ENCODE assay signal across 30 mouse cellular contexts in the genomic region with DNA sequence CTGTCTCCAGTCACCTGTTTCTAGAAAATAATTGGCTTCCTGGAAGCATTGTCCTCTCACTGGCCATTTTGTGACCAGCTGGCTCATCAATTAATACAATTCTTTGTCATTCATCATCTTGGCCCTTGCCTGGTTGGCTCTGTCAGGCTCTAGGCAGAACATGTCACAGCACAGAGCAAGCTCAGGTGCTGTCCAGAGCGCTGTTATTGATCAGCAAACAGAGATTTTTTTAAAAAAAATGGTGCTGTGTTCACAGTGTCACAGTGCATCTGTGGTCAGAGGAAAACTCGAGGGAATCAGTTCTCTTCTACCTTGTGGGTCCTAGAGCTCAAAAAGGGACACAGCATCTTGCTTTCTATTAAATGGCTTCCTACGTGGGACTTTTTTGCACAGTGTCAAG. TPM values are rescaled to one million over a fixed set of nuclear protein-coding genes. Genes with fewer than 3 reads are reported as not detected.
DNase-seq lines count a peak whose midpoint lies in the region; ATAC-seq and TF ChIP-seq lines count a peak whose summit lies in the region.
"Had no signal": no experiment of that assay in that cellular context is flagged by ENCODE, and none has a peak within 500 bp of the region (broad histone marks: within the 10 kb centered on the region; RNA-seq: fewer than 3 reads in every experiment).

No protein-coding gene starts in this region.

- H3K4me2 ChIP-seq in heart, embryonic 12.5 days, result no peak overlapping the region
- H3K4me2 ChIP-seq in liver, embryonic 11.5 days, result no peak overlapping the region
- H3K4me2 ChIP-seq in liver, postnatal 0 days (ENCODE audit: low read depth, low read length), result no peak overlapping the region
- no peak overlapping the region for H3K4me2 ChIP-seq in liver, embryonic 12.5 days
- H3K4me2 ChIP-seq: embryonic facial prominence, embryonic 13.5 days; embryonic facial prominence, embryonic 15.5 days; forebrain, embryonic 12.5 days had no signal

- no peak for TF ChIP-seq POLR2A in liver, adult 2 months (IDR thresholded peaks at IDR 0.05; ENCODE audit: extremely low read depth, insufficient read depth, low read length)

- no peaks in the 10 kb centered on the region for H3K36me3 ChIP-seq in heart, embryonic 12.5 days
- H3K36me3 ChIP-seq in liver, adult 2 months (ENCODE audit: control insufficient read depth, insufficient read depth, low read length), result no peaks in the 10 kb centered on the region
- H3K36me3 ChIP-seq in liver, embryonic 11.5 days (ENCODE audit: control insufficient read depth, insufficient read depth, low read length), result no peaks in the 10 kb centered on the region
- no peaks in the 10 kb centered on the region for H3K36me3 ChIP-seq in liver, postnatal 0 days (replicated peaks; ENCODE audit: insufficient read depth, low read length)
- no peaks in the 10 kb centered on the region for H3K36me3 ChIP-seq in liver, embryonic 12.5 days
- H3K36me3 ChIP-seq: embryonic facial prominence, embryonic 13.5 days; embryonic facial prominence, embryonic 15.5 days had no signal

- no peaks in the 10 kb centered on the region for H3K9me3 ChIP-seq in heart, embryonic 12.5 days (replicated peaks)
- no peaks in the 10 kb centered on the region for H3K9me3 ChIP-seq in liver, embryonic 11.5 days (ENCODE audit: control insufficient read depth, low read length)
- H3K9me3 ChIP-seq in liver, postnatal 0 days (ENCODE audit: low read length), result no peaks in the 10 kb centered on the region
- H3K9me3 ChIP-seq in liver, embryonic 12.5 days (replicated peaks), result no peaks in the 10 kb centered on the region
- H3K9me3 ChIP-seq: embryonic facial prominence, embryonic 13.5 days; embryonic facial prominence, embryonic 15.5 days; forebrain, embryonic 10.5 days; forebrain, embryonic 12.5 days had no signal

- H3K9ac ChIP-seq in heart, embryonic 12.5 days, result no peak overlapping the region
- H3K9ac ChIP-seq in liver, adult 2 months (ENCODE audit: low read depth, low read length), result no peak overlapping the region
- H3K9ac ChIP-seq in liver, embryonic 11.5 days (ENCODE audit: low read depth, low read length), result no peak overlapping the region
- H3K9ac ChIP-seq in liver, postnatal 0 days (replicated peaks), result no peak overlapping the region
- H3K9ac ChIP-seq in liver, embryonic 12.5 days, result no peak overlapping the region
- H3K9ac ChIP-seq: embryonic facial prominence, embryonic 13.5 days; embryonic facial prominence, embryonic 15.5 days; forebrain, embryonic 12.5 days had no signal

- ATAC-seq in heart, embryonic 12.5 days (ENCODE audit: insufficient number of reproducible peaks, low FRiP score), result no peak
- ATAC-seq in liver, embryonic 11.5 days (replicated peaks; ENCODE audit: low FRiP score), result no peak
- ATAC-seq in liver, postnatal 0 days, result peak; percentile 86
- ATAC-seq in liver, embryonic 12.5 days, result no peak
- ATAC-seq: forebrain, embryonic 14.5 days; forebrain, embryonic 16.5 days had no signal

- H3K4me3 ChIP-seq in heart, embryonic 12.5 days, result no peak overlapping the region
- no peak overlapping the region for H3K4me3 ChIP-seq in liver, adult 2 months (ENCODE audit: insufficient read depth, low read depth, low read length)
- H3K4me3 ChIP-seq in liver, embryonic 11.5 days (ENCODE audit: low read depth, low read length), result no peak overlapping the region
- H3K4me3 ChIP-seq in liver, postnatal 0 days (ENCODE audit: low read depth, low read length), result no peak overlapping the region
- no peak overlapping the region for H3K4me3 ChIP-seq in liver, embryonic 12.5 days
- H3K4me3 ChIP-seq: embryonic facial prominence, embryonic 13.5 days; embryonic facial prominence, embryonic 15.5 days; erythroblast, embryonic 14.5 days; forebrain, embryonic 10.5 days; forebrain, embryonic 12.5 days had no signal

- no peak for TF ChIP-seq EP300 in liver, postnatal 0 days (IDR thresholded peaks at IDR 0.05; ENCODE audit: low read depth)

- DNase-seq in heart, adult 11 months, result peak; percentile 57
- DNase-seq in liver, adult 2 months (ENCODE audit: extremely low read depth, low read depth, low spot score), result peak; percentile 63
- DNase-seq in liver, embryonic 11.5 days (ENCODE audit: low spot score), result no peak
- no peak for DNase-seq in liver, postnatal 0 days
- DNase-seq: adrenal gland, adult 8-10 months; adrenal gland, postnatal 25 days; cerebellum, adult 11 months; cerebellum, adult 18-20 months; cerebellum, adult 8-10 months; cerebellum, adult 9-11 months; cerebellum, postnatal 14 days; cerebellum, postnatal 36 days; embryo, embryonic 11 days had no signal

- WGBS in heart, embryonic 12.5 days, result 70% methylated on average over 3 of the region's 3 CpGs
- WGBS in liver, adult 2 months, result 20% methylated on average over 3 of the region's 3 CpGs
- 59% methylated on average over 3 of the region's 3 CpGs for WGBS in liver, embryonic 11.5 days
- WGBS in liver, postnatal 0 days (ENCODE audit: insufficient replicate concordance), result 50% methylated on average over 3 of the region's 3 CpGs
- 47% methylated on average over 3 of the region's 3 CpGs for WGBS in liver, embryonic 12.5 days (ENCODE audit: insufficient replicate concordance)

- TF ChIP-seq CTCF in liver, adult 2 months (IDR thresholded peaks at IDR 0.05; ENCODE audit: low read depth, low read length), result no peak
- no peak for TF ChIP-seq CTCF in liver, postnatal 0 days (IDR thresholded peaks at IDR 0.05; ENCODE audit: low read depth)

- H3K4me1 ChIP-seq in heart, embryonic 12.5 days (replicated peaks), result peaks cover 8% of the 10 kb centered on the region; the same call in 1 of the 2 replicates
- H3K4me1 ChIP-seq in liver, adult 2 months (ENCODE audit: control insufficient read depth, insufficient read depth, low read length), result peaks cover 1% of the 10 kb centered on the region; the same call in 1 of the 2 replicates
- no peaks in the 10 kb centered on the region for H3K4me1 ChIP-seq in liver, embryonic 11.5 days (replicated peaks; ENCODE audit: control insufficient read depth, insufficient read depth, low read length)
- H3K4me1 ChIP-seq in liver, postnatal 0 days (ENCODE audit: insufficient read depth), result 0 out of 2 replicates have a peak, but pooled peaks cover 3% of the 10 kb centered on the region
- H3K4me1 ChIP-seq in liver, embryonic 12.5 days, result no peaks in the 10 kb centered on the region
- H3K4me1 ChIP-seq: embryonic facial prominence, embryonic 13.5 days; forebrain, embryonic 10.5 days; forebrain, embryonic 12.5 days had no signal

- 0 out of 2 replicates have a peak, but pooled peaks cover 3% of the 10 kb centered on the region for H3K27me3 ChIP-seq in heart, embryonic 12.5 days (replicated peaks)
- no peaks in the 10 kb centered on the region for H3K27me3 ChIP-seq in liver, adult 2 months (ENCODE audit: control insufficient read depth, insufficient read depth, low read length)
- H3K27me3 ChIP-seq in liver, embryonic 11.5 days (replicated peaks; ENCODE audit: control insufficient read depth, insufficient read depth, low read length), result no peaks in the 10 kb centered on the region
- no peaks in the 10 kb centered on the region for H3K27me3 ChIP-seq in liver, postnatal 0 days (ENCODE audit: insufficient read depth, low read length)
- no peaks in the 10 kb centered on the region for H3K27me3 ChIP-seq in liver, embryonic 12.5 days (replicated peaks)
- H3K27me3 ChIP-seq: embryonic facial prominence, embryonic 13.5 days; embryonic facial prominence, embryonic 15.5 days; forebrain, embryonic 12.5 days had no signal

- H3K79me2 ChIP-seq in liver, adult 2 months (ENCODE audit: control insufficient read depth, insufficient read depth, low read length), result no peaks in the 10 kb centered on the region

- H3K27ac ChIP-seq in heart, embryonic 12.5 days (ENCODE audit: poor library complexity, severe bottlenecking), result no peak overlapping the region
- H3K27ac ChIP-seq in liver, adult 2 months (replicated peaks; ENCODE audit: insufficient read depth, low read depth, low read length), result no peak overlapping the region
- H3K27ac ChIP-seq in liver, embryonic 11.5 days (ENCODE audit: low read depth, low read length), result no peak overlapping the region
- no peak overlapping the region for H3K27ac ChIP-seq in liver, postnatal 0 days (ENCODE audit: low read depth)
- H3K27ac ChIP-seq in liver, embryonic 12.5 days, result no peak overlapping the region
- H3K27ac ChIP-seq: embryonic facial prominence, embryonic 13.5 days; embryonic facial prominence, embryonic 15.5 days; forebrain, embryonic 10.5 days; forebrain, embryonic 12.5 days had no signal

RNA-seq across cellular contexts. Expression of gene Plxnb1, which starts 30.3 kb away (rescaled TPM):
- polyA plus RNA-seq in heart, embryonic 12.5 days (2016; fragmentation: Nextera tagmentation; extraction: Ambion mirVana), result 11.1 and 11.7 TPM in 2 replicates
- total RNA-seq in liver, adult 2 months (2014; rRNA removed), result 10.9 and 17.9 TPM in 2 replicates
- 15.4 and 26.5 TPM in 2 replicates for polyA plus RNA-seq in liver, adult 2 months (2012; rRNA removed)
- polyA plus RNA-seq in liver, embryonic 11.5 days (2014; fragmentation: Nextera tagmentation; extraction: Ambion mirVana), result 5.8 and 7.4 TPM in 2 replicates
- polyA plus RNA-seq in liver, postnatal 0 days (2015; fragmentation: Nextera tagmentation; extraction: Ambion mirVana), result 1.9 and 2.2 TPM in 2 replicates
- 4.9 TPM in 2 replicates for polyA plus RNA-seq in liver, embryonic 12.5 days (2016; fragmentation: Nextera tagmentation; extraction: Ambion mirVana)
- total RNA-seq: MEL had no signal

RNA-seq across cellular contexts. Expression of gene Fbxw21, which starts 36.4 kb away (rescaled TPM):
- not detected in 2 replicates for polyA plus RNA-seq in heart, embryonic 12.5 days (2016; fragmentation: Nextera tagmentation; extraction: Ambion mirVana)
- total RNA-seq in liver, adult 2 months (2014; rRNA removed), result not detected in 2 replicates
- polyA plus RNA-seq in liver, adult 2 months (2012; rRNA removed), result not detected in 2 replicates
- 0.08 TPM in 1 of 2 replicates, not detected in the other for polyA plus RNA-seq in liver, embryonic 11.5 days (2014; fragmentation: Nextera tagmentation; extraction: Ambion mirVana)
- not detected in 2 replicates for polyA plus RNA-seq in liver, postnatal 0 days (2015; fragmentation: Nextera tagmentation; extraction: Ambion mirVana)
- not detected in 2 replicates for polyA plus RNA-seq in liver, embryonic 12.5 days (2016; fragmentation: Nextera tagmentation; extraction: Ambion mirVana)
- total RNA-seq: adrenal gland, adult 18-20 months; adrenal gland, adult 8-10 months; adrenal gland, postnatal 25 days; adrenal gland, postnatal 4 days; common myeloid progenitor, adult 5-6 weeks; ES-E14; MEL had no signal
- polyA plus RNA-seq: brain, embryonic 14.5 days; C2C12; embryonic facial prominence, embryonic 11.5 days; embryonic facial prominence, embryonic 13.5 days; embryonic facial prominence, embryonic 15.5 days; erythroblast, embryonic 14.5 days; forebrain, embryonic 10.5 days; forebrain, embryonic 12.5 days; forebrain, embryonic 14.5 days; forebrain, embryonic 16.5 days had no signal

RNA-seq across cellular contexts. Expression of gene Tma7, which starts 43.1 kb away (rescaled TPM):
- polyA plus RNA-seq in heart, embryonic 12.5 days (2016; fragmentation: Nextera tagmentation; extraction: Ambion mirVana), result 715 and 742 TPM in 2 replicates
- total RNA-seq in liver, adult 2 months (2014; rRNA removed), result 53.4 and 54.7 TPM in 2 replicates
- polyA plus RNA-seq in liver, adult 2 months (2012; rRNA removed), result 23.3 and 24.4 TPM in 2 replicates
- polyA plus RNA-seq in liver, embryonic 11.5 days (2014; fragmentation: Nextera tagmentation; extraction: Ambion mirVana), result 716 and 742 TPM in 2 replicates
- 283 and 284 TPM in 2 replicates for polyA plus RNA-seq in liver, postnatal 0 days (2015; fragmentation: Nextera tagmentation; extraction: Ambion mirVana)
- 522 and 538 TPM in 2 replicates for polyA plus RNA-seq in liver, embryonic 12.5 days (2016; fragmentation: Nextera tagmentation; extraction: Ambion mirVana)

RNA-seq across cellular contexts. Expression of gene Ccdc51, which starts 43.2 kb away (rescaled TPM):
- polyA plus RNA-seq in heart, embryonic 12.5 days (2016; fragmentation: Nextera tagmentation; extraction: Ambion mirVana), result 14.6 and 16.3 TPM in 2 replicates
- 7.5 and 8.6 TPM in 2 replicates for total RNA-seq in liver, adult 2 months (2014; rRNA removed)
- polyA plus RNA-seq in liver, adult 2 months (2012; rRNA removed), result 7.2 and 8.2 TPM in 2 replicates
- 21.9 TPM in 2 replicates for polyA plus RNA-seq in liver, embryonic 11.5 days (2014; fragmentation: Nextera tagmentation; extraction: Ambion mirVana)
- polyA plus RNA-seq in liver, postnatal 0 days (2015; fragmentation: Nextera tagmentation; extraction: Ambion mirVana), result 8.9 and 9.1 TPM in 2 replicates
- polyA plus RNA-seq in liver, embryonic 12.5 days (2016; fragmentation: Nextera tagmentation; extraction: Ambion mirVana), result 14.5 and 15.3 TPM in 2 replicates

RNA-seq across cellular contexts. Expression of gene Atrip, which starts 51.6 kb away (rescaled TPM):
- polyA plus RNA-seq in heart, embryonic 12.5 days (2016; fragmentation: Nextera tagmentation; extraction: Ambion mirVana), result 17.9 and 19.6 TPM in 2 replicates
- 5.1 and 5.4 TPM in 2 replicates for total RNA-seq in liver, adult 2 months (2014; rRNA removed)
- 9.2 and 10.3 TPM in 2 replicates for polyA plus RNA-seq in liver, adult 2 months (2012; rRNA removed)
- 24.3 and 28.9 TPM in 2 replicates for polyA plus RNA-seq in liver, embryonic 11.5 days (2014; fragmentation: Nextera tagmentation; extraction: Ambion mirVana)
- 6.1 and 6.7 TPM in 2 replicates for polyA plus RNA-seq in liver, postnatal 0 days (2015; fragmentation: Nextera tagmentation; extraction: Ambion mirVana)
- polyA plus RNA-seq in liver, embryonic 12.5 days (2016; fragmentation: Nextera tagmentation; extraction: Ambion mirVana), result 18.6 and 19.4 TPM in 2 replicates

Comparison
In these comparisons a context has a peak if more than half of its experiments do, and no peak if none do; other contexts are left out.
1. DNase-seq: peak in heart, adult 11 months (single experiment) and liver, adult 2 months (single experiment); none in liver, embryonic 11.5 days (single experiment) and liver, postnatal 0 days (single experiment).
2. RNA of gene Tma7, which starts 43.1 kb away (polyA plus RNA-seq): 716 to 742 TPM in liver, embryonic 11.5 days, 715 to 742 TPM in heart, embryonic 12.5 days, 522 to 538 TPM in liver, embryonic 12.5 days and 283 to 284 TPM in liver, postnatal 0 days; 23.3 to 24.4 TPM in liver, adult 2 months; every median in the first group is over 10 times any median in the second.